Mouse (Mus musculus): ENCODE data around the gene Ptpa.

- no peak for TF ChIP-seq CTCF (IDR thresholded peaks at IDR 0.05; ENCODE audit: low read depth)
- TF ChIP-seq EP300 (IDR thresholded peaks at IDR 0.05; ENCODE audit: low read depth), result no peak
Observed at GRCm38 (mm10) chr2:30416649-30416965, 768 bp downstream of the Ptpa start.

Data from heart, postnatal 0 days (tissue).